Mouse (Mus musculus): ENCODE measurements at regions not wholly inside any gene's neighbourhood (a gene's known extent, or its start where the extent isn't known, plus 50 kb on each side); places are given as distances from the start of the nearest gene placed in this dataset.
A peak's percentile ranks its signal among the peaks of the same experiment; 100 is the strongest.

GRCm38 (mm10) chr7:40680993-40681392 is 217.1 kb upstream of the Vstm2b start:
- Histone ChIP-seq H3K4me2 (replicated peaks) (0 out of 2 replicates have a peak overlapping the region, but pooled peaks have one; percentile 3), H3K4me3 (no peak overlapping the region), H3K27me3 (no peaks in the 10 kb centered on the region), H3K27ac (no peak overlapping the region), H3K36me3 (no peaks in the 10 kb centered on the region), H3K9ac (no peak overlapping the region), H3K4me1 (peaks cover 7% of the 10 kb centered on the region), H3K9me3 (replicated peaks) (no peaks in the 10 kb centered on the region)
- WGBS = 32% methylated on average over 6 of the region's 6 CpGs
- ATAC-seq (ENCODE audit: low FRiP score) = peak; percentile 52

GRCm38 (mm10) chr7:40683176-40683575 is 215.0 kb upstream of the Vstm2b start:
- no peak overlapping the region for H3K27ac ChIP-seq
- no peaks in the 10 kb centered on the region for H3K9me3 ChIP-seq (replicated peaks)
- H3K4me1 ChIP-seq = peaks cover 7% of the 10 kb centered on the region
- 70% methylated on average over 1 of the region's 1 CpGs for WGBS
- H3K4me2 ChIP-seq (replicated peaks) = no peak overlapping the region
- ATAC-seq (ENCODE audit: low FRiP score) = no peak
- no peaks in the 10 kb centered on the region for H3K27me3 ChIP-seq
- H3K36me3 ChIP-seq = no peaks in the 10 kb centered on the region
- no peak overlapping the region for H3K9ac ChIP-seq
- H3K4me3 ChIP-seq = no peak overlapping the region

GRCm38 (mm10) chr7:40683641-40684040 is 214.5 kb upstream of the Vstm2b start:
- ATAC-seq (ENCODE audit: low FRiP score) = no peak
- no peaks in the 10 kb centered on the region for H3K9me3 ChIP-seq (replicated peaks)
- WGBS = 50% methylated on average over 3 of the region's 3 CpGs
- no peak overlapping the region for H3K9ac ChIP-seq
- H3K4me1 ChIP-seq = peaks cover 7% of the 10 kb centered on the region
- no peak overlapping the region for H3K4me3 ChIP-seq
- no peak overlapping the region for H3K4me2 ChIP-seq (replicated peaks)
- no peaks in the 10 kb centered on the region for H3K27me3 ChIP-seq
- no peak overlapping the region for H3K27ac ChIP-seq
- H3K36me3 ChIP-seq = no peaks in the 10 kb centered on the region

- ATAC-seq (ENCODE audit: low FRiP score) = no peak
Measured at GRCm38 (mm10) chr7:40687005-40687404, 211.1 kb upstream of the Vstm2b start.

GRCm38 (mm10) chr7:40688546-40688945 is 209.6 kb upstream of the Vstm2b start:
- Histone ChIP-seq H3K27me3 (no peaks in the 10 kb centered on the region), H3K27ac (no peak overlapping the region), H3K4me2 (replicated peaks) (no peak overlapping the region), H3K4me1 (no peaks in the 10 kb centered on the region), H3K9me3 (replicated peaks) (no peaks in the 10 kb centered on the region), H3K36me3 (no peaks in the 10 kb centered on the region), H3K9ac (no peak overlapping the region), H3K4me3 (no peak overlapping the region)
- no peak for ATAC-seq (ENCODE audit: low FRiP score)
- WGBS = 66% methylated on average over 4 of the region's 4 CpGs

More at GRCm38 (mm10) chr7:40687005-40687404, 211.1 kb upstream of the Vstm2b start:
- H3K27me3 ChIP-seq = no peaks in the 10 kb centered on the region
- no peak overlapping the region for H3K9ac ChIP-seq
- no peaks in the 10 kb centered on the region for H3K9me3 ChIP-seq (replicated peaks)
- no peak overlapping the region for H3K4me2 ChIP-seq (replicated peaks)
- WGBS = 88% methylated on average over 3 of the region's 3 CpGs
- no peaks in the 10 kb centered on the region for H3K36me3 ChIP-seq
- H3K4me3 ChIP-seq = no peak overlapping the region
- no peaks in the 10 kb centered on the region for H3K4me1 ChIP-seq
- H3K27ac ChIP-seq = no peak overlapping the region

- Histone ChIP-seq H3K9me3 (replicated peaks) (no peaks in the 10 kb centered on the region), H3K27ac (no peak overlapping the region), H3K4me3 (no peak overlapping the region), H3K4me1 (no peaks in the 10 kb centered on the region), H3K9ac (no peak overlapping the region), H3K27me3 (no peaks in the 10 kb centered on the region), H3K4me2 (replicated peaks) (no peak overlapping the region), H3K36me3 (no peaks in the 10 kb centered on the region)
- no peak for ATAC-seq (ENCODE audit: low FRiP score)
- WGBS = 70% methylated on average over 5 of the region's 5 CpGs
Measured at GRCm38 (mm10) chr7:40693755-40694154, 204.4 kb upstream of the Vstm2b start.

GRCm38 (mm10) chr7:40697551-40697950 is 200.6 kb upstream of the Vstm2b start:
- H3K27ac ChIP-seq = no peak overlapping the region

GRCm38 (mm10) chr7:40698309-40698708 is 199.8 kb upstream of the Vstm2b start:
- no peaks in the 10 kb centered on the region for H3K36me3 ChIP-seq

More at GRCm38 (mm10) chr7:40697551-40697950, 200.6 kb upstream of the Vstm2b start:
- no peaks in the 10 kb centered on the region for H3K27me3 ChIP-seq
- no peak overlapping the region for H3K4me3 ChIP-seq
- no peaks in the 10 kb centered on the region for H3K9me3 ChIP-seq (replicated peaks)
- ATAC-seq (ENCODE audit: low FRiP score) = no peak
- no peaks in the 10 kb centered on the region for H3K4me1 ChIP-seq
- WGBS = 84% methylated on average over 8 of the region's 8 CpGs
- H3K4me2 ChIP-seq (replicated peaks) = no peak overlapping the region
- H3K9ac ChIP-seq = no peak overlapping the region
- no peaks in the 10 kb centered on the region for H3K36me3 ChIP-seq

GRCm38 (mm10) chr7:40699633-40700032 is 198.5 kb upstream of the Vstm2b start:
- no peak overlapping the region for H3K4me2 ChIP-seq (replicated peaks)
- no peak overlapping the region for H3K27ac ChIP-seq
- no peaks in the 10 kb centered on the region for H3K36me3 ChIP-seq
- ATAC-seq (ENCODE audit: low FRiP score) = no peak
- H3K27me3 ChIP-seq = no peaks in the 10 kb centered on the region
- H3K9me3 ChIP-seq (replicated peaks) = no peaks in the 10 kb centered on the region
- 90% methylated on average over 1 of the region's 1 CpGs for WGBS
- no peak overlapping the region for H3K4me3 ChIP-seq
- no peak overlapping the region for H3K9ac ChIP-seq
- no peaks in the 10 kb centered on the region for H3K4me1 ChIP-seq

More at GRCm38 (mm10) chr7:40698309-40698708, 199.8 kb upstream of the Vstm2b start:
- H3K4me1 ChIP-seq = no peaks in the 10 kb centered on the region
- no peak overlapping the region for H3K4me2 ChIP-seq (replicated peaks)
- H3K4me3 ChIP-seq = no peak overlapping the region
- WGBS = 63% methylated on average over 3 of the region's 3 CpGs
- no peaks in the 10 kb centered on the region for H3K9me3 ChIP-seq (replicated peaks)
- H3K9ac ChIP-seq = no peak overlapping the region
- H3K27me3 ChIP-seq = no peaks in the 10 kb centered on the region
- ATAC-seq (ENCODE audit: low FRiP score) = no peak
- no peak overlapping the region for H3K27ac ChIP-seq

- 69% methylated on average over 5 of the region's 5 CpGs for WGBS
- Histone ChIP-seq H3K4me1 (no peaks in the 10 kb centered on the region), H3K27ac (no peak overlapping the region), H3K4me3 (no peak overlapping the region), H3K36me3 (no peaks in the 10 kb centered on the region), H3K9ac (no peak overlapping the region), H3K27me3 (no peaks in the 10 kb centered on the region), H3K4me2 (replicated peaks) (no peak overlapping the region), H3K9me3 (replicated peaks) (no peaks in the 10 kb centered on the region)
- no peak for ATAC-seq (ENCODE audit: low FRiP score)
Measured at GRCm38 (mm10) chr7:40700656-40701055, 197.5 kb upstream of the Vstm2b start.

GRCm38 (mm10) chr7:40702191-40703045 is 195.7 kb upstream of the Vstm2b start:
- Histone ChIP-seq H3K36me3 (no peaks in the 10 kb centered on the region), H3K4me2 (replicated peaks) (no peak overlapping the region), H3K9ac (no peak overlapping the region), H3K4me1 (no peaks in the 10 kb centered on the region), H3K9me3 (replicated peaks) (no peaks in the 10 kb centered on the region), H3K27me3 (no peaks in the 10 kb centered on the region), H3K27ac (no peak overlapping the region), H3K4me3 (no peak overlapping the region)
- 79% methylated on average over 5 of the region's 5 CpGs for WGBS
- ATAC-seq (ENCODE audit: low FRiP score) = no peak

- Histone ChIP-seq H3K27me3 (no peaks in the 10 kb centered on the region), H3K9me3 (replicated peaks) (no peaks in the 10 kb centered on the region), H3K36me3 (no peaks in the 10 kb centered on the region), H3K4me3 (no peak overlapping the region), H3K9ac (no peak overlapping the region), H3K4me1 (no peaks in the 10 kb centered on the region), H3K27ac (no peak overlapping the region), H3K4me2 (replicated peaks) (no peak overlapping the region)
- ATAC-seq (ENCODE audit: low FRiP score) = no peak
- WGBS = 87% methylated on average over 2 of the region's 2 CpGs
Measured at GRCm38 (mm10) chr7:40708231-40708630, 189.9 kb upstream of the Vstm2b start.

GRCm38 (mm10) chr7:40717991-40718390 is 180.1 kb upstream of the Vstm2b start:
- Histone ChIP-seq H3K9me3 (replicated peaks) (no peaks in the 10 kb centered on the region), H3K9ac (no peak overlapping the region), H3K27me3 (no peaks in the 10 kb centered on the region), H3K36me3 (no peaks in the 10 kb centered on the region), H3K4me2 (replicated peaks) (no peak overlapping the region), H3K4me3 (no peak overlapping the region), H3K27ac (no peak overlapping the region), H3K4me1 (no peaks in the 10 kb centered on the region)
- 76% methylated on average over 6 of the region's 6 CpGs for WGBS
- no peak for ATAC-seq (ENCODE audit: low FRiP score)

Measured in hindbrain, embryonic 12.5 days (tissue).